Mouse (Mus musculus): Measurements from ENCODE around the gene Ank3.

DNA sequence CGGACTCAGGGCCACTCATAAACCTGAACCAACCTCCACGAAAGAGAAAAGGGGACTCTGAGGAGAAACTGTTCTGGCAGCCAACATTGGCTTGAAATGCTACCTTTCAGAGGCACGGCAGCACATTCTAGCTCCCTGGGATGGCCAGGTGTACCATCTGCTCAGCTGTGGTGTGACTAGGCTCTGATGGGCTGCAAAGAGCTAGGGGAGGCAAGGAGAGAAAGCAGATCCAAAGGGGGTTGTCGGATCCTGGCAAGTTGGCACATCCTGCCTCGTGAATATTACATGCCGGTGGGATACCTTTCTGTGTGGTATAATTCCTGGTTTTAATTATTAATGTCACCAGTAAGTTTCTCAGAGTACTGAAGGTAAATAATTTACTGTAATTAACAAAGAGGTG, 548.5 kb downstream of the Ank3 start:
- TF ChIP-seq CTCF (conservative IDR thresholded peaks at IDR 0.05; ENCODE audit: insufficient read depth, insufficient read length, low read depth, low read length): no peak
- no peak for TF ChIP-seq POLR2A (IDR thresholded peaks at IDR 0.05; ENCODE audit: low read depth, low read length)
